Mouse (Mus musculus): Measurements from ENCODE around the gene Colgalt2. TPM values are rescaled to one million over a fixed set of nuclear protein-coding genes. Genes with fewer than 3 reads are reported as not detected.

Gene Colgalt2
- polyA plus RNA-seq, 1 experiment from 2014 or later: 0.21 TPM

GRCm38 (mm10) chr1:152523292-152523691 is 123.7 kb downstream of the Colgalt2 start:
- Histone ChIP-seq H3K4me3 (ENCODE audit: low read depth, low read length) (no peak overlapping the region), H3K4me1 (ENCODE audit: insufficient read depth) (peaks cover 5% of the 10 kb centered on the region; the same call in 1 of the 2 replicates), H3K27ac (ENCODE audit: low read depth) (no peak overlapping the region), H3K9ac (replicated peaks) (no peak overlapping the region), H3K36me3 (replicated peaks; ENCODE audit: insufficient read depth, low read length) (peaks cover 37% of the 10 kb centered on the region), H3K27me3 (ENCODE audit: insufficient read depth, low read length) (no peaks in the 10 kb centered on the region), H3K4me2 (ENCODE audit: low read depth, low read length) (no peak overlapping the region), H3K9me3 (ENCODE audit: low read length) (no peaks in the 10 kb centered on the region)
- DNase-seq (no peak), ATAC-seq (no peak)
- TF ChIP-seq EP300 (IDR thresholded peaks at IDR 0.05; ENCODE audit: low read depth) (no peak), CTCF (IDR thresholded peaks at IDR 0.05; ENCODE audit: low read depth) (no peak)
- WGBS (ENCODE audit: insufficient replicate concordance): 67% methylated on average over 11 of the region's 11 CpGs

GRCm38 (mm10) chr1:152524098-152524892 is 124.7 kb downstream of the Colgalt2 start:
- Histone ChIP-seq H3K9me3 (ENCODE audit: low read length) (no peaks in the 10 kb centered on the region), H3K4me3 (ENCODE audit: low read depth, low read length) (no peak overlapping the region), H3K9ac (replicated peaks) (no peak overlapping the region), H3K4me2 (ENCODE audit: low read depth, low read length) (no peak overlapping the region), H3K36me3 (replicated peaks; ENCODE audit: insufficient read depth, low read length) (peaks cover 33% of the 10 kb centered on the region), H3K27ac (ENCODE audit: low read depth) (no peak overlapping the region), H3K27me3 (ENCODE audit: insufficient read depth, low read length) (no peaks in the 10 kb centered on the region), H3K4me1 (ENCODE audit: insufficient read depth) (peaks cover 9% of the 10 kb centered on the region; the same call in 1 of the 2 replicates)
- ATAC-seq (no peak), DNase-seq (no peak)
- WGBS (ENCODE audit: insufficient replicate concordance): 72% methylated on average over 22 of the region's 22 CpGs
- TF ChIP-seq CTCF (IDR thresholded peaks at IDR 0.05; ENCODE audit: low read depth) (no peak), EP300 (IDR thresholded peaks at IDR 0.05; ENCODE audit: low read depth) (no peak)

GRCm38 (mm10) chr1:152524987-152525648 is 125.5 kb downstream of the Colgalt2 start:
- peaks cover 9% of the 10 kb centered on the region; the same call in 1 of the 2 replicates for H3K4me1 ChIP-seq (ENCODE audit: insufficient read depth)
- WGBS (ENCODE audit: insufficient replicate concordance): 23% methylated on average over 6 of the region's 6 CpGs
- no peak overlapping the region for H3K27ac ChIP-seq (ENCODE audit: low read depth)
- no peak overlapping the region for H3K4me2 ChIP-seq (ENCODE audit: low read depth, low read length)
- H3K36me3 ChIP-seq (replicated peaks; ENCODE audit: insufficient read depth, low read length): peaks cover 33% of the 10 kb centered on the region
- DNase-seq (peak; percentile 77), ATAC-seq (peak; percentile 77)
- no peak overlapping the region for H3K4me3 ChIP-seq (ENCODE audit: low read depth, low read length)
- H3K9me3 ChIP-seq (ENCODE audit: low read length): no peaks in the 10 kb centered on the region
- no peaks in the 10 kb centered on the region for H3K27me3 ChIP-seq (ENCODE audit: insufficient read depth, low read length)
- peak; percentile 89 for TF ChIP-seq CTCF (IDR thresholded peaks at IDR 0.05; ENCODE audit: low read depth)
- 0 out of 2 replicates have a peak, but pooled peaks have one; percentile 36 for TF ChIP-seq EP300 (IDR thresholded peaks at IDR 0.05; ENCODE audit: low read depth)
- H3K9ac ChIP-seq (replicated peaks): no peak overlapping the region

GRCm38 (mm10) chr1:152526154-152526553 is 126.5 kb downstream of the Colgalt2 start:
- Histone ChIP-seq H3K36me3 (replicated peaks; ENCODE audit: insufficient read depth, low read length) (peaks cover 31% of the 10 kb centered on the region), H3K27ac (ENCODE audit: low read depth) (no peak overlapping the region), H3K27me3 (ENCODE audit: insufficient read depth, low read length) (no peaks in the 10 kb centered on the region), H3K9me3 (ENCODE audit: low read length) (no peaks in the 10 kb centered on the region), H3K4me2 (ENCODE audit: low read depth, low read length) (no peak overlapping the region), H3K4me3 (ENCODE audit: low read depth, low read length) (no peak overlapping the region), H3K4me1 (ENCODE audit: insufficient read depth) (peaks cover 9% of the 10 kb centered on the region; the same call in 1 of the 2 replicates), H3K9ac (replicated peaks) (no peak overlapping the region)
- TF ChIP-seq CTCF (IDR thresholded peaks at IDR 0.05; ENCODE audit: low read depth) (no peak), EP300 (IDR thresholded peaks at IDR 0.05; ENCODE audit: low read depth) (no peak)
- WGBS (ENCODE audit: insufficient replicate concordance): 74% methylated on average over 9 of the region's 9 CpGs
- DNase-seq (no peak), ATAC-seq (no peak)

GRCm38 (mm10) chr1:152528214-152528613 is 128.6 kb downstream of the Colgalt2 start:
- no peak overlapping the region for H3K4me2 ChIP-seq (ENCODE audit: low read depth, low read length)
- H3K27me3 ChIP-seq (ENCODE audit: insufficient read depth, low read length): no peaks in the 10 kb centered on the region
- ATAC-seq (no peak), DNase-seq (no peak)
- no peak overlapping the region for H3K27ac ChIP-seq (ENCODE audit: low read depth)
- no peaks in the 10 kb centered on the region for H3K9me3 ChIP-seq (ENCODE audit: low read length)
- no peak overlapping the region for H3K9ac ChIP-seq (replicated peaks)
- WGBS (ENCODE audit: insufficient replicate concordance): 65% methylated on average over 6 of the region's 6 CpGs
- H3K4me1 ChIP-seq (ENCODE audit: insufficient read depth): peaks cover 11% of the 10 kb centered on the region
- TF ChIP-seq EP300 (IDR thresholded peaks at IDR 0.05; ENCODE audit: low read depth) (no peak), CTCF (IDR thresholded peaks at IDR 0.05; ENCODE audit: low read depth) (no peak)
- no peak overlapping the region for H3K4me3 ChIP-seq (ENCODE audit: low read depth, low read length)
- H3K36me3 ChIP-seq (replicated peaks; ENCODE audit: insufficient read depth, low read length): peaks cover 33% of the 10 kb centered on the region

GRCm38 (mm10) chr1:152528778-152529177 is 129.1 kb downstream of the Colgalt2 start:
- no peak for TF ChIP-seq CTCF (IDR thresholded peaks at IDR 0.05; ENCODE audit: low read depth)
- no peak for TF ChIP-seq EP300 (IDR thresholded peaks at IDR 0.05; ENCODE audit: low read depth)
- DNase-seq (no peak), ATAC-seq (peak; percentile 19; the same call in 1 of the 2 replicates)
- peaks cover 11% of the 10 kb centered on the region for H3K4me1 ChIP-seq (ENCODE audit: insufficient read depth)
- no peak overlapping the region for H3K9ac ChIP-seq (replicated peaks)
- no peaks in the 10 kb centered on the region for H3K9me3 ChIP-seq (ENCODE audit: low read length)
- WGBS (ENCODE audit: insufficient replicate concordance): 35% methylated on average over 3 of the region's 3 CpGs
- no peak overlapping the region for H3K4me3 ChIP-seq (ENCODE audit: low read depth, low read length)
- H3K27me3 ChIP-seq (ENCODE audit: insufficient read depth, low read length): no peaks in the 10 kb centered on the region
- peaks cover 28% of the 10 kb centered on the region for H3K36me3 ChIP-seq (replicated peaks; ENCODE audit: insufficient read depth, low read length)
- no peak overlapping the region for H3K4me2 ChIP-seq (ENCODE audit: low read depth, low read length)
- no peak overlapping the region for H3K27ac ChIP-seq (ENCODE audit: low read depth)
